Mouse (Mus musculus) c-Kit-negative CD71-positive TER-119-positive erythroid progenitor cells, embryonic 14.5 days (primary cell): ENCODE results near the gene Xylb.

Experiments
- DNase-seq: peaks from one replicate; pipeline ENCODE4 v3.0.0-alpha.2; 2013; ENCODE audit warnings: low read depth, low spot score

Xylb gene

DNA sequence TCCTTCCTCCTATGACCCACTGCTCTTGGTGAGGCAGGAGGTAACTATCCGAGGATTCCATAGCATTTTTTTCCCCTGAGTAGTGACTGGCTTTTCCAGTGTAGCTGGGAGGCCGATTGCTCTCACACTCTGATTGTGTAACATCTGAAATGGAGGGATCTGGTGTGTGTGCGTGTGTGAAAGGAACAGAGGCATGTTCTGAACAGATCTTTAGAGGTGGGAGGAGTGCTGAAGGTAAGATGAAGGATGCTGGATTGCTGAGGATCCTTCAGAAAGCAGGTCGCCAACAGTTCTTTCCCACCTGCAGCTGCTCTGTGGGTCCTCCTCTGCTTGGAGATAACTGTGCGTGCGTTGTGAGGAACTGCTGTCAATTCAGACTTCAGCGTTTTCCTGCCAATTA, 44.2 kb downstream of the Xylb start:
- DNase-seq = no peak

DNA sequence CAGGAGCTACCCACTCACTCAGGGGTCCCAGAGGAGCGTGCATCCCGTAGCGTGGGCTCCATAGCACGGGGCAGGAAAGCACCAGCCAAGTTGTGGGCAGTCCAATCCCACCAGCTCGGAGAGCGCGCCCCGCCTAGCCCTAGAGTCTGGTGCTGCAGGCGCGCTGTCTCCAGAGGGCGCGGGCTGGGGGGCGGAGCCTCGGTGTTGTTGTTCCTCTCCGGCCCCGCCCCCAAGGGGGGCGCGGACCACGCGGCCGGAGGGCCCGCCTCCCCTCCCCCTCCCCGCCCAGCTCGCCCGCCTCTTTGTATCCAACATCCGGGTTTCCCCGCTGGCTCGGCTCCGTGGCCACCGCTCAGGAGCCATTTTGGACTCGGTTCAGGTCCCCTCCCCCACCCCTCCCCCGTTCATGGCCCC, 44.6 kb downstream of the Xylb start, which contains the start of gene Acvr2b:
TSS of gene Acvr2b (plus strand) at position 318 of the 414 bp plus-strand sequence.
- DNase-seq = no peak

DNA sequence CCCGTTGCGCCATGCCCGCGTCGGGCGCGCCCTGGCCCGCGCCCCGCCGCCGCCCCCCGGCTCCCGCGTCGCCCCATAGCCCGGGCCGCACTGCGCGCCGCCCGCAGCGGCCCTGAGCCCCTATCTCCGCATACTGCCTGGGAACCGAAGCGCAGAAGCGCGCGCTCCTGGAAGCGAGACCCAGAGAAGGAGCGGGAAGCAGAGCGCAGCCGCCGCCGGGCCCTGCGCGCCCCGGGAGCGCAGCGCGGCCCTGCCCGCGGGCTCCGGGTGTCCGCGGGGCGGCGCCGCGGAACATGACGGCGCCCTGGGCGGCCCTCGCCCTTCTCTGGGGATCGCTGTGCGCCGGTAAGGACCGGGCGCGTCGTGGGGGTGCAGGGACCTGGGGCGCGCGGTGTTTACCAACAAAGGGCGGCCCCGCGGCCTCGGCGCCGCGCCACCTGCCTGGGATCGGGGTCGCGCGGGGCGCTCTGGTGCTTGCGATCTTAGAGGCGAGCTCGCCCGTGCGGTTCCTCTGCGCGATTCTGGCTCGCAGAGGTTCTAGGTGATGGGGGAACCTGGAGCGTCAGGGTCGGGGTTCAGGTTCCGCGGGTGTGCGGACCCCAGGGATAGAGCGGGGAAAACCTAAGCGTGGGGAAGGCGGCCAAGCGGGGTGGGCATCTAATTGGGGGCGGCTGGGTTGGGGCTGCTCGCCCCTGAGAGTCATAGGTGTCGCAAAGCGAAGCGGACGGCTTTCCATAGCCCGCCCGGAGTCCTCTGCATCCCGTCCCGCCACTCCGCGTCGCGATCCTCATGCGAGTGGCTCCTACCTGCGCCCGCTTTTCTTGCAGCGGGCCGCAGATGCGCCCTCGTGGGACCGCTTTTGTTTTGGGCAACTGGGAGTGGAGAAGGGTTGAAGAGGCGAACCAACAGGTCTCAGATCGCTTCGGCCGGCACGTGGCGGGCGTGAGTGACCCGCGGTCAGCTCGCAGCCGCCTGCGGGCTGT, 45.4 kb downstream of the Xylb start:
- DNase-seq = no peak

DNA sequence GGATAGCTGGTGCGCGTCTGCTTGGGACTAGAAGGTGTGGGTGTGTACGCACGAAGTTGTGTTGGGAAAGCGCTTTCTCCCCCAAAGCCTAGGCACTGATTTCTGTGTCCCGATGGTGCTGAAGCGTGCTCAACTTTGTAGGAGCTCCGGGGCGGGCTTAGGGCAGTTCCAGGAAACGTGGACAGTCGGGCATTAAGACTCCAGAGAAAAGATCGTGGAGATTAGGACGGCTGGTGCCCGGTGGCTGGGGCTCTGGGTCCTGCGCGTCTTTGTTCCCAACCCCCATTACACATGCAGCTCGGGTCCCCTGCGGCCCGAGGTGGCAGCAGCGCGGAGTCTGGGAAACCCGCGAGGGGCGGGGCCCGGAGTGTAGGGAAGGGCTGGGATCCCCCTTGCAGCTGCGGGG, 46.1 kb downstream of the Xylb start:
- DNase-seq = no peak

DNA sequence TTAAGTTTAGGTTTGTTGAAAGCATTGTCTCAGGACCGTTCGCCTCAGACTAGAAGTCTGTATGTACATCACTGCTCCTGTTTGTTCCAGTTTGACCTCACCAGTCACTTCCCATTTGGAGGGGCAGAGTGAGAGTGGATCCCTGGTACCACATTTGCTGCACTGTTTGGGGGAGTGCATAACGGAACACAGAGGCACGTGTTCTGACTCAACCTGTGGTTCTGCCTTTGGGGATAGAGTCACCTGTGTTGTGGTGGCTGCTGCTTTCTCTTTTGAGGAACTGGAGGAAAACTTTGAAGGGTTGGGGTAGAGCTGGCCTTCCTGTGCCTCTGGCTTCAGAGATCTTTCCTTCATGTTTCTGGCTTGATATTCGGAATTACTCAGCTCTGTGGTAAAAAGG, 46.9 kb downstream of the Xylb start:
- no peak for DNase-seq

DNA sequence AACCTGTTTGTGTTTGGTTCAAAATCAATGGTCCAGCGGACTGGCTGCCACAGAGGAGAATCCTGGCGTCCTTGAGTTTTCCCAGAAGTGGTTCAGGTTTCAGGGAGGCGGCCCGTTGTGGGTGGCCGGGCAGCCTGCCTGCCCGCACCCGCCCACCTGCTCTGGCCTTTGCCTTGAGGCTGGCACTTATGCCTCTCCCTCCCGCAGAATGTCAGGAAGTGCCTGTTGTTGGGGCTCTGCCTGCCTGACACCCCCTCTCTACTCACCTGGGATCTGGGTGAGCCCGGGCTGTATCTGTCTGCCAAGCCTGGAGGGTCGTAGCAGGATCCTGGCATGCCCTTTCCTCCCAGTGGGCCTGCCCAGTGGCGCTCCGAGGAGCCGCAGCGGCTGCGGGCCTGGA, 50.7 kb downstream of the Xylb start:
- DNase-seq = no peak

DNA sequence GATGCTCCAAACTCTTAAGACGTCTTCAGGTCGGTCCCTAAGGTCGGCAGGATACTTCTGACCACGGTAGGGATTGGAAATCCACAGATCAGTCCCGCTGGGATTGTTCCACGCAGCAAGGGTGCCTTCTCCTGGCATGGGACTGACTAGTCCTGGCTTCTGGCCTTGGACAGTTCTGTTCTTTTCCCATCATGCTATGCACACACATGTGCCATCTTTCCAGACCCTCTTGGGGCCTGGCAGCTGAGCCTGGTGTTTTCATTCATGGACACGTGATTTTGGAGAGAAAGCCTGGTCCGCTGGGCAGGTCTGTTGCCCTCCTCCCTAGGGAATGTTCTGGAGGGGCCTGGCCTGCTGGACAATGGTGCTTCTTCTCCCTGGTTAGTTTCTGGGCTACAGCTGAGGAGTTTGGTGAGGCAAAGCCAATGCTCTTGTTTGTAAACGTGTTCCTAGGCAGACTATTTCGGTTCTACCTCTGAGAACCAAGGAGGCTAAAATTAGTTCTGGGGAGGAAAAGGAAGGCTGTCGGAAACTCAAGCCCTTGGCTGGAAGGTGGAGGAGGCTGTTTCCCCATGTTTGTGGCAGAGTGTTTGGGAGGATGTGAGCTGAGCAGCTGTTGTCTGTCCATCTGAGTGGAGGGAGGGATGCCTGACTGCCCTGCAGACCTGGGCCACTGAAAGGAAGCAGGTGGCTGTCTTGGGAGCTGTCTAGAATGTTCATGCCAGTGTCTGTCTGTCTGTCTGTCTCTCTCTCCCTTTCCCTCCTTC, 51.9 kb downstream of the Xylb start:
- no peak for DNase-seq

DNA sequence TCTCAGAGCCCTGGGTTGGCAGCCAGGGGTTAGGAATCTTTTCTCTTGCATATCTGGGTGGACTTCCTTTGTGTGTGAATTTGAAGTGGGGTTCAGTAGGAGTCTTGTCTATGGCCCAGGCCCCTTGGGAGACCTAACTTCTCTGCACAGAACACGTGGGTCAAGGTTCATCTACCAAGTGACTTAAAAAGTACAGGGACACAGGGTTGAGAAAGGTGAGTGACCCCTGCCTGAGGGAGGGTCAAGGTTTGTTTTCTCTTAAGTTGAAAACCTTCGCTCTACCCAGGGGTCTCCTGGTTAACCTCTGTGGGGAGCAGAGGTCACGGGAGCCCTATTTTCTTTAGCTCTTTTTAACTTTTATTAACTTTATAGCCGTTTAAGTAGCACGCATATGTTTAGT, 52.7 kb downstream of the Xylb start:
- no peak for DNase-seq

DNA sequence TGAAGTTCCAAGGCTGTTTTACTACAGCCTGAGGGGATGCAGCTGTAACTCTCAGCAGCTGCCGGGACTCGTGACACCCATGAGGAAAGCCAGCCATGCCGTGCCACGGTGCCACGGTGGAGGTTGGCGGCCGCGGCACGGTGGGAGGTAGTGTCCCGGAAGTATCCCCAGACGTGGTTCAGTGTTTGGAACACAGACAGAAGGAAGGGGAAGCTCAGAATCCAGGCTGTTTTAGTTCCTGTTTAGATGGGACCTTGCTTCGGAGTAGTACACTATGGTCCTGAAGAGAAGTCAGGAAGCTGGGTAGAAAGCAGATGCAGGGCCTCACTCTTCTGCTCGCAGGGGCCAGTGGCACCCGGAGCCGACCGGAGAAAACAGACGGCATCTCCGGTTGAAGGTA, 60.8 kb downstream of the Xylb start:
- DNase-seq = no peak

DNA sequence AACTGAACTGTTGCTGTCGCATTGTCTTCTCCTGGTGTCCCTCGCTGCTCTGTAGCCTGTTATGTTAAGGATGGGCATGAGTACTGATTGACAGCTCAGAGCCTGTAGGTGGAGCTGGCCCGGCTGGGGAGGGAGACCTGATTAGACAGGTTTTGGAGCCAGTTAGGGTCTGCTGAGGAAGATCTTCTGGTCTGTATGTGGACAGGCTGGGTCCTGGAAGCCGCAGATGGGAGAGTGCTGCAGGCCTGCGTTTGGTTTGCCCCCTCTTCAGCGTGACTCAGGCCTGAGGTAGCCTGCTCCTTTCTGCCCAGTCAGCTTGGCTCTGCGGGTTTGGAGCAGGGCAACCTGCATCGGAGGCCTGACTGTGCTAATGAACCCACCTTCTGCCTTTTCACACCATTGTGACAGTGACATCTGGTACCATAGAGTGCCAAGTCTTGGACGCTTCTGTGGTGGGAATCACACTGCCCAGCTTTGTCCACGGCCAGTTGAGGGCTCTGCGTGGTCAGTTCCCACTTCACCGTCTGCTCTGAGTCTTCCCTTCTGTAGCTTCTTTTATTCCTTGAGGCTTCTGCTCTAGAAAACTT, 62.8 kb downstream of the Xylb start:
- DNase-seq = no peak

DNA sequence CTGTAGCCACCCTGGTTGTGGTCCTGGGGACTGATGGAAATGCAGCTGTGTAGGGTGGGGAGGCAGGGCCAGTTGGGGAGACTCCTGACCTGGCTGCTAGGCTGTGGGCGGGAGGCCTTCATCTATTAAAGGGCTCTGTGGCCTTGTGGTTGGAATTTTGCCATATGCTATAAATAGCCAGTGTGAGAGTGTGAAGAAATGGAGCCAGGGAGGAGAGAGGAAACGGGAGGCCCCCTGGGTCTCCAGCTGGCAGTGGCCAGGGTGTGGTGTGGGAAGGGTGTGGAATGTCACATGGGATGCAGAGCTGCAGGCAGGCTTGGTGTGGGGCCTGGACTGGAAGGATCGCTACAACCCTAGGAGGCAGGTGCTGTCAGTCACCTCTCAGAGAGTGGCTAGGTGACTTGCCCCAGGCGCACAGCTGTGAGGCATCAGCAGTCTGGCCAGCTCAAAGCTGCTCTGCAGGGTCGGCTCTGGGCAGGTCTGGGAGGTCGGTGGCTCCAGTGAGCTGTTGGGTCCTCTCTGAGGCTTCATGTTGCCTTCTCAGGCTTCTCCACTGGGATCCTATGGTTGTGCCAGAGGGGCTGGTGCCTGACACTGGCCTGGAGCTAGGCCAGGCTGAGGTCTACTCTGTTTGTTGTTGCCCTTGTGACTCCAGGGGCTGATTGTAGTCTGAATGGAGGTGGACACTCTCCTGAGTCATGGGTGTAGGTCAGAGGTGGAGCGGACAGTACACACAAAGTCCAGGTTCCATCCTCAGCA, 68.2 kb downstream of the Xylb start:
- DNase-seq = no peak

DNA sequence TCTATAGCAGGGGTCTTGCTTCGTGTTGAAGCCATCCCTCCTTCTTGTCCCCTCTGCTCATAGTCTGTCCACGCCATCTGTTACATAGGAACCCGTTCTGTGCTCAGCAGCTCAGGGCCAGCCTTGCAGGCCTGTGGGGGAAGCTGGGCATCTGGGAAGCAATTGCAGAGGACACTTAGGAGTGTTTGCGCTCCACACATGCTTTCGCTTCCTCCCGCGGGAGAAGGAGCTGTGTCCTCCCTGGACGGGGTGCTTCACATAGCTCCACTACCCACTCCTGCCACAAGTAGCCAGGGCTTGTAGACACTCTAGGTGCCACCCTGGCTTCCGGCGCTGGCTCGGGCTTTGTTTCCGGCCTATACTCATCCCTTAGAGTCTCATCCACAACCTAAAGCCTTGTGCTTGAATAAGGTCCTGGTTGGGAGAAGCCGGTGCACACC, 68.8 kb downstream of the Xylb start:
- DNase-seq = no peak

DNA sequence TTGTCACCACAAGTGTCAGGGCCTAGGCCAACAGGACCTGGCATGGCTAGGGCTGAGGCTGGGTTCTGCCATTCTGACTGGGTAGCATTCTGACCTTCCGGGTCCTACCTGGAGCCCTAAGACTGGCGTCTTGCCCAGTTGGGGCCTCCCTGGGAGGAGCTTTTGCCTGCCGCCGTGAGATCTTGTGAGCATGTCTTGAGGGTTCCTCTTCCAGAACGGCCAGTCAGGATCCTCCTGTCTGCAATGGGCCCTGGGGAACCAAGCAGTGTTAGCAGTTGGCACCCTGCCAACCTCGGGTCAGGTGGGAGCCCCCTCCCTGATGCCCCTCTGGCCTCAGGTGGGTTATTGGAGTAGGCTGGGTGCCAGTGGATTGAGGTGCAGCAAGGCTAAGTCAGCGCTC, 69.3 kb downstream of the Xylb start:
- DNase-seq = no peak

DNA sequence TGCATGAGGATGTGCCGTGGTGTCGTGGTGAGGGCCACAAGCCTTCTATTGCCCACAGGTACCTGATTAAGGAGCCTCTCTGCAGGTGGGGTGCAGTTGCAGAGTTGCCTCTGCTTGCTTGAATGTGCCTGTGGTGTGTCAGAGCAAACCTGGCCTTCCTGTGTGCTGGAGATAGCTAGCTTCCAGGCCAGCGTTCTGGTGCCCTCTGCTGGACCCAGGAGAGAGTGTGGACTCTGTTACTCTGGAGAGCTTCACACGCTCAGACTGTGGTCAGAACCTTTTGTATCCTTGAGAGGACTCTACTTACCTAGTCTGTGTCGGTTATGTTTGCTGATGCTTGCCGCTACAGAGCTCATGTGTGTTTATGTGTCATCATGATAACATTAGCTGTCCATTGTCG, 73.1 kb downstream of the Xylb start:
- DNase-seq = no peak

DNA sequence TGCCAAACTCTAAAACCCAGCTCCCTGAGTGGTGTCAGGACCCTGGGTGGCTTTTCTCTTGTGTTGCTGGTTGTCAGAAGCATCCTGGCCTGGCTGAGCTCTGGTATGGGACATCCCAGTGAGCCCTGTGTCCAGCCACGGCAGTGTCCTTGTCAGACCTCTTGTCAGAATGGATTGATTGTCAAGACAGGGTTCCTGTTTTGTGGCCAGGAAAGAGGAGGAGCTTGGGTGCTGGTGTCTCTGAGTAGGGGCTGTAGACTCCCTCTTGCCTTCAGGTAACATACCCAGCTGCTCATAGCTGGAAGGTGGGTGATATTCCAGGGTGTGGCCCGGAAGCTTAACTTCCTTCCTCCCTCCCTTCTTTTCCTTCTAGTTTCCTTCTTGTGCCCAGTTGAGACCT, 78.7 kb downstream of the Xylb start:
- no peak for DNase-seq

DNA sequence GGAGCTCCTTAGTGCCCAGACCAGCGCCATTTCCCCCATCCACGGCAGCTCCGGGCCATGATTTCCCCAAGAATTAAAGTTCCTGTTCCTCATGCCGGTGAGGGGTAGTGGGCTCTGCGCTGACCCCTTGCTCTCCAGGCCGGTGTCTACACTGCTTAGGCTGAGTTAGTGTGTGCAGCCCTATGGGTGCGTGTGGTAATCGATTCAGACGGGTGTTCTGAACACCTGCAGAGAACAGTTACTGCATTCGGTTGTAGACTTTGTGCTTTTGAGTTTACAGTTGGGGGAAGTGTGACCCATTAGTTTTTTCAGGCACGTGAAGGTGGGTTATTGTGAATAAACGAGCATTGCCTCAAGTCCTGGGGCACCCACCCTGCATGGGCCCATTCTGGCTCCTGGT, 80.9 kb downstream of the Xylb start:
- DNase-seq = no peak

DNA sequence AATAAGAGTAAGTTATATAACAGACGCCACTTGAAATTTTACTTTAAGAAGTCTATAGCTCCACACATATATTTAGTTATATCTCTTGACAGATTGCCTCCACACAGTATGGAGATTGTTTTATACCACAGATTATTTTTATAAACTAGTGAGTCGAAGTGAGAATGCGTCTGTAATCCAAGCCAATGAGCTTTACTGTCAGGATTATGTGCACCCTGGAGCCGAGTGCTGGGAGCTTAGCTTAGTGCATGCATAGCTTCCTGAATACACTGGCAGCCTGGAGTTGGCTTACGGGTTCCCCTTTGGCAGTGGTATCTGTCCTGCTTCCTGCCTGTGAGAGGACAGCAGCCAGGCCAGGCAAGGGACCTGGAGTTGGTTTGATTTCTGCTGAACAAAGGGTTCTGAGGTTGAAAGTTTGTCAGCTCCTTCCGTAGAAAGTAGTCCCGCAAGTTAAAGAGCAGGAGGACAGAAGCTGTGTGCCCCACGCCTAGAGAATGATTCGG, 81.4 kb downstream of the Xylb start:
- DNase-seq = no peak
